Mouse (Mus musculus): ENCODE results near the gene Magea8.
"Not testable (repeated sequence)": the region's sequence is repeated elsewhere in the genome, so short reads cannot be mapped to it uniquely, and the experiment has no call there.

DNA sequence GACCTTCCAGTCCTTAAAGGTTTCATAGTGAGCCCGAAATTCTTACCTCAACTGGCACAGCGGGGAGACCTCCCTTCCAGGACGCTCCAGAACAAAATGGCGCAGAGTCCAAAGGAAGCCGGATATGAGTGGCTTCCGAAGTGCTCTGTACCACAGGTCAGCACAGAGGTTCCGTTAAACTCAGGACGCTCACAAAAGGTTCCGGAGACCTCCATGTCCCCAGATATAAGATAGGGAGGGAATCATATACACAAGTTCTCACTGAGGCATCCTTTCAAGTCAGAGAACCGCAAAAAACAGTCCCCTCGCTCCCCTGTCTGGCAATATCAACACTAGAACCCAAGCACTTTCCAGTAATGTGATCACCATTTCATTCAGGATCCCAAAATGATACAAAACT is at the start of gene Magea8:
- not testable (repeated sequence) for TF ChIP-seq MAX (IDR thresholded peaks at IDR 0.05); MYOD1 (IDR thresholded peaks at IDR 0.05; ENCODE audit: control insufficient read depth, insufficient read length, low read depth); CTCF (IDR thresholded peaks at IDR 0.05; ENCODE audit: control insufficient read depth, insufficient read depth, insufficient read length); USF1 (IDR thresholded peaks at IDR 0.05; ENCODE audit: low read depth); CEBPB (IDR thresholded peaks at IDR 0.05; ENCODE audit: low read depth); MYOG (IDR thresholded peaks at IDR 0.05; ENCODE audit: control insufficient read depth, extremely low read depth, insufficient read length); FOSL1 (IDR thresholded peaks at IDR 0.05; ENCODE audit: insufficient read depth, low read length, poor library complexity, severe bottlenecking)
